Mouse (Mus musculus) stomach, postnatal 0 days (tissue): Measurements from ENCODE around the gene Calhm1. TPM values are rescaled to one million over a fixed set of nuclear protein-coding genes. Genes with fewer than 3 reads are reported as not detected.

ENCODE experiments used
- ATAC-seq: fragments of 200-750 bp; cut with Nextera tagmentation; 2 replicates; pipeline ENCODE4 v1.8.0; 2017; ENCODE audit not compliant: low FRiP score, low TSS enrichment
- DNase-seq: peaks from one replicate; pipeline ENCODE4 v3.0.0-alpha.2; 2016; ENCODE audit warnings: low spot score
- H3K27ac ChIP-seq: fragments of 300-500 bp; sonication (generic); replicated peaks from 2 replicates; pipeline ENCODE4 v1.5.1; 2014; ENCODE audit warnings: mild to moderate bottlenecking, control low read depth
- H3K27me3 ChIP-seq: fragments of 300-500 bp; sonication (generic); 2 replicates; pipeline ENCODE4 v1.6.1; 2014; ENCODE audit warnings: low read length; ENCODE audit not compliant: control insufficient read depth, insufficient read depth
- H3K36me3 ChIP-seq: fragments of 300-500 bp; sonication (generic); 2 replicates; pipeline ENCODE4 v1.6.1; 2014; ENCODE audit warnings: low read length, mixed read lengths; ENCODE audit not compliant: control insufficient read depth, insufficient read depth
- H3K4me1 ChIP-seq: fragments of 300-500 bp; sonication (generic); replicated peaks from 2 replicates; pipeline ENCODE4 v1.6.1; 2014; ENCODE audit warnings: antibody characterized with exemption; ENCODE audit not compliant: control insufficient read depth, insufficient read depth
- H3K4me2 ChIP-seq: fragments of 300-500 bp; sonication (generic); replicated peaks from 2 replicates; pipeline ENCODE4 v1.6.1; 2014; ENCODE audit warnings: low read depth, mild to moderate bottlenecking, control low read depth, moderate library complexity
- H3K4me3 ChIP-seq: fragments of 300-500 bp; sonication (generic); 2 replicates; pipeline ENCODE4 v1.5.1; 2014; ENCODE audit warnings: low read depth, low read length, control low read depth
- H3K9ac ChIP-seq: fragments of 300-500 bp; sonication (generic); 2 replicates; pipeline ENCODE4 v1.6.1; 2014; ENCODE audit warnings: mild to moderate bottlenecking, low read length, control low read depth, mixed read lengths
- H3K9me3 ChIP-seq: fragments of 300-500 bp; sonication (generic); 2 replicates; pipeline ENCODE4 v1.6.1; 2016; ENCODE audit warnings: low read length; ENCODE audit not compliant: control insufficient read depth
- CTCF ChIP-seq: IDR thresholded peaks from 2 replicates; pipeline ENCODE4 v1.5.1; 2016; ENCODE audit warnings: antibody characterized with exemption, low read depth, mild to moderate bottlenecking, moderate library complexity
- EP300 ChIP-seq: optimal IDR thresholded peaks from 2 replicates; pipeline ENCODE3; 2016; ENCODE audit warnings: antibody characterized with exemption
- WGBS: fragments of 180-500 bp; shearing (Covaris S2); extraction: QIAGEN DNeasy Blood & Tissue Kit; methylation state at CpG from one replicate; pipeline ENCODE4 v1.1.7; 2014; 5-methylcytosine and 5-hydroxymethylcytosine counted together
- polyA plus RNA-seq: library from polyadenylated mRNA; unstranded; fragments of >200 nt; fragmentation: Nextera tagmentation; extraction: Ambion mirVana; gene quantifications from 2 replicates; pipeline ENCODE4 v1.2.1, GENCODE M21; 2015

The Calhm1 gene
- polyA plus RNA-seq, 1 experiment from 2014 or later, result not detected

DNA sequence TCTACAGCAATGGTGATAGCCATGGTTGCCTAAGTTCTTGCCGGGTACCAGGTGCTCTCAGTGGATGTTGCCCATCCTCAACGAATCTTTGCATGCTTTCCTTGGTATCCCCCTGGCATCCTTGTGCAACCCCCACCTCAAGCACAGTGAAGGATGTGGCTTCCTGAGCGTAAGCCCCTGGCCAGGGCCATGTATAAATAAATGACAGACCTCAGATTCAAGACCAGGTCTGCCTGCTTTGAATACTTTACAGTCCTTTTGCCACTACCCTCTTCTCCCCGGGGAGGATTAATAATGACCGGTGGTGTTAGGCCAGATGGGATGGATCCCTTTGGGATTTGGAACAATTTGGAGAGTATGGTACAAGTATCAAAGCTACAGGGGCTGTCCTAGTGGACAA lies 7.9 kb downstream of the Calhm1 start:
- no peak overlapping the region for H3K9ac ChIP-seq
- no peaks in the 10 kb centered on the region for H3K9me3 ChIP-seq
- DNase-seq (no peak), ATAC-seq (no peak)
- H3K4me3 ChIP-seq, result no peak overlapping the region
- WGBS, result 78% methylated on average over 5 of the region's 5 CpGs
- no peak overlapping the region for H3K27ac ChIP-seq
- H3K4me2 ChIP-seq, result peak overlapping the region; percentile 58; the same call in 1 of the 2 replicates
- peaks cover 10% of the 10 kb centered on the region; the same call in 1 of the 2 replicates for H3K36me3 ChIP-seq
- no peaks in the 10 kb centered on the region for H3K27me3 ChIP-seq
- 0 out of 2 replicates have a peak, but pooled peaks cover 4% of the 10 kb centered on the region for H3K4me1 ChIP-seq
- no peak for TF ChIP-seq CTCF
- no peak for TF ChIP-seq EP300

- WGBS, result 90% methylated on average over 17 of the region's 17 CpGs
Observed at GRCm38 (mm10) chr19:47135568-47135967, 8.5 kb downstream of the Calhm1 start.

GRCm38 (mm10) chr19:47133161-47133560 lies 10.9 kb downstream of the Calhm1 start:
- H3K27me3 ChIP-seq, result no peaks in the 10 kb centered on the region
- TF ChIP-seq EP300 (no peak), CTCF (no peak)
- H3K9me3 ChIP-seq, result no peaks in the 10 kb centered on the region
- no peak overlapping the region for H3K27ac ChIP-seq
- H3K9ac ChIP-seq, result no peak overlapping the region
- ATAC-seq, result no peak
- H3K4me2 ChIP-seq, result no peak overlapping the region
- 0 out of 2 replicates have a peak, but pooled peaks cover 4% of the 10 kb centered on the region for H3K4me1 ChIP-seq
- 91% methylated on average over 7 of the region's 7 CpGs for WGBS
- peaks cover 30% of the 10 kb centered on the region for H3K36me3 ChIP-seq
- DNase-seq, result no peak
- H3K4me3 ChIP-seq, result no peak overlapping the region

More at GRCm38 (mm10) chr19:47135568-47135967, 8.5 kb downstream of the Calhm1 start:
- DNase-seq, result no peak
- Histone ChIP-seq H3K4me2 (no peak overlapping the region), H3K9ac (no peak overlapping the region), H3K4me1 (0 out of 2 replicates have a peak, but pooled peaks cover 4% of the 10 kb centered on the region), H3K4me3 (no peak overlapping the region), H3K9me3 (no peaks in the 10 kb centered on the region), H3K36me3 (peaks cover 14% of the 10 kb centered on the region), H3K27ac (no peak overlapping the region), H3K27me3 (no peaks in the 10 kb centered on the region)
- TF ChIP-seq EP300 (no peak), CTCF (no peak)
- ATAC-seq, result no peak

GRCm38 (mm10) chr19:47130551-47131125 lies 13.4 kb downstream of the Calhm1 start:
- Histone ChIP-seq H3K4me1 (no peaks in the 10 kb centered on the region), H3K36me3 (peaks cover 38% of the 10 kb centered on the region), H3K9me3 (no peaks in the 10 kb centered on the region), H3K9ac (no peak overlapping the region), H3K27me3 (no peaks in the 10 kb centered on the region), H3K4me3 (no peak overlapping the region), H3K27ac (no peak overlapping the region), H3K4me2 (no peak overlapping the region)
- DNase-seq (no peak), ATAC-seq (no peak)
- 94% methylated on average over 15 of the region's 15 CpGs for WGBS
- TF ChIP-seq EP300 (no peak), CTCF (no peak)

DNA sequence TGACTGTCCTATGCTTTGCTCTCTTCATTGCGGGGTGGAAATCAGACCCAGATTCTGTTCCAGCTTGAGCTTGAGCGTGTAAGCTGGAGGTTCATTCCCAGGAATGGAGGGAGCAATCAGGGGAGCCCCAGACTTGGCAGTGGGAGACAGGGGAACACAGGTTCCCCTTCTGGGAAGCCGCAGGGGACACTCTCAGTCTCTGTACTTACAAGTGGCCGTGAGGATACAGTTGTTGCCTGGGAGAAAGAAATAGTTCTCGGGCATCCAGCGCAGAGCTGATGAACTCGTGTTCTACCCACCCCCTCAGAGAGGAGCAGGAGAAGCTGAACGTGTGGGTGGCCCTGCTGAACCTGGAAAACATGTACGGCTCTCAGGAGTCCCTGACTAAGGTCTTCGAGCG lies 15.2 kb downstream of the Calhm1 start:
- DNase-seq (no peak), ATAC-seq (no peak)
- Histone ChIP-seq H3K4me3 (no peak overlapping the region), H3K36me3 (peaks cover 42% of the 10 kb centered on the region), H3K9ac (no peak overlapping the region), H3K27me3 (no peaks in the 10 kb centered on the region), H3K9me3 (no peaks in the 10 kb centered on the region), H3K27ac (no peak overlapping the region), H3K4me1 (no peaks in the 10 kb centered on the region), H3K4me2 (no peak overlapping the region)
- 94% methylated on average over 11 of the region's 11 CpGs for WGBS
- TF ChIP-seq EP300 (no peak), CTCF (no peak)

DNA sequence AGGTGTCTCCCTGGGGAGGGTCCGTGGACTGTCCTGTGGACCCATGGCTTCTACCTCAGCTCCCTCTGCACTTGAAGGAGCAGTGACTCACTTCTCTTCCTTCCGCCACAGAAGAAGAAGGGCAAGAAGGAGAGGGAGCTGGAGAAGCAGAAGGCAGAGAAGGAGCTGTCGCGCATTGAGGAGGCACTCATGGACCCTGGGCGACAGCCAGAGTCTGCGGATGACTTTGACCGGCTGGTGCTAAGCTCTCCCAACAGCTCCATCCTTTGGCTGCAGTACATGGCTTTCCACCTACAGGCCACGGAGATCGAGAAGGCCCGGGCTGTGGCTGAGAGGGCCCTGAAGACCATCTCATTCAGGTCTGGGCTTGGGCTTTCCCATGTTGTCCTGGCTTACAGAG lies 15.9 kb downstream of the Calhm1 start:
- ATAC-seq (no peak), DNase-seq (no peak)
- H3K4me3 ChIP-seq, result no peak overlapping the region
- 88% methylated on average over 10 of the region's 10 CpGs for WGBS
- no peak overlapping the region for H3K4me2 ChIP-seq
- peaks cover 42% of the 10 kb centered on the region for H3K36me3 ChIP-seq
- H3K4me1 ChIP-seq, result no peaks in the 10 kb centered on the region
- H3K27ac ChIP-seq, result no peak overlapping the region
- H3K27me3 ChIP-seq, result no peaks in the 10 kb centered on the region
- no peaks in the 10 kb centered on the region for H3K9me3 ChIP-seq
- TF ChIP-seq EP300 (no peak), CTCF (no peak)
- no peak overlapping the region for H3K9ac ChIP-seq
